Mouse (Mus musculus): ENCODE data around the gene Ndufa11.
A peak's percentile ranks its signal among the peaks of the same experiment; 100 is the strongest.

Ndufa11 gene

GRCm38 (mm10) chr17:56758132-56758531 is 40.6 kb downstream of the Ndufa11 start:
- peak; percentile 52 to 79 for DNase-seq (ENCODE audit: low spot score in 2 of 2)

GRCm38 (mm10) chr17:56759261-56759660 is 41.7 kb downstream of the Ndufa11 start:
- DNase-seq (ENCODE audit: low spot score in 2 of 2) = no peak

- no peak for DNase-seq (ENCODE audit: low spot score in 2 of 2)
These were observed 43.5 kb downstream of the Ndufa11 start for GRCm38 (mm10) chr17:56761077-56761476.

- peak; percentile 73 to 79 for DNase-seq (ENCODE audit: low spot score in 2 of 2)
These were observed 44.4 kb downstream of the Ndufa11 start for GRCm38 (mm10) chr17:56761991-56762410.

- DNase-seq (ENCODE audit: low spot score in 2 of 2) = peak in 1 of 2 experiments; percentile 33
These were observed 45.5 kb downstream of the Ndufa11 start for GRCm38 (mm10) chr17:56762769-56763731.

- no peak for DNase-seq (ENCODE audit: low spot score in 2 of 2)
These were observed 46.2 kb downstream of the Ndufa11 start for GRCm38 (mm10) chr17:56763741-56764250.

GRCm38 (mm10) chr17:56764474-56765354 is 47.1 kb downstream of the Ndufa11 start, which contains the start of gene Dus3l:
TSS of gene Dus3l (plus strand) at chr17:56764757.
- DNase-seq (ENCODE audit: low spot score in 2 of 2) = peak; percentile 85 to 98

- DNase-seq (ENCODE audit: low spot score in 2 of 2) = no peak
These were observed 47.9 kb downstream of the Ndufa11 start for GRCm38 (mm10) chr17:56765431-56765830.

- DNase-seq (ENCODE audit: low spot score in 2 of 2) = no peak
These were observed 49.3 kb downstream of the Ndufa11 start for GRCm38 (mm10) chr17:56766631-56767405.

GRCm38 (mm10) chr17:56767531-56768135 is 50.1 kb downstream of the Ndufa11 start:
- no peak for DNase-seq (ENCODE audit: low spot score in 2 of 2)

- no peak for DNase-seq (ENCODE audit: low spot score in 2 of 2)
These were observed 51.4 kb downstream of the Ndufa11 start for GRCm38 (mm10) chr17:56768941-56769340.

GRCm38 (mm10) chr17:56769950-56770349 is 52.4 kb downstream of the Ndufa11 start, which contains the start of gene Prr22:
TSS of gene Prr22 (plus strand) at chr17:56770250.
- DNase-seq (ENCODE audit: low spot score in 2 of 2) = no peak

Data from urinary bladder, adult 18-20 months (tissue).